In genomic region chr7:119766996-119767395, GRCm38 (mm10) we compare ENCODE assay signal across 25 mouse cellular contexts. TPM values are rescaled to one million over a fixed set of nuclear protein-coding genes. Genes with fewer than 3 reads are reported as not detected.
DNase-seq lines count a peak whose midpoint lies in the region; ATAC-seq and TF ChIP-seq lines count a peak whose summit lies in the region.
"Had no signal": no experiment of that assay in that cellular context is flagged by ENCODE, and none has a peak within 500 bp of the region (broad histone marks: within the 10 kb centered on the region; RNA-seq: fewer than 3 reads in every experiment).

No protein-coding gene starts in this region.

- H3K9me3 ChIP-seq in heart, embryonic 11.5 days (replicated peaks; ENCODE audit: control insufficient read depth, low read length) = no peaks in the 10 kb centered on the region
- H3K9me3 ChIP-seq in intestine, postnatal 0 days (ENCODE audit: control insufficient read depth) = no peaks in the 10 kb centered on the region
- no peaks in the 10 kb centered on the region for H3K9me3 ChIP-seq in midbrain, embryonic 11.5 days (ENCODE audit: control insufficient read depth, low read length)
- H3K9me3 ChIP-seq in midbrain, embryonic 16.5 days (replicated peaks; ENCODE audit: control insufficient read depth, low read length, poor library complexity, severe bottlenecking) = no peaks in the 10 kb centered on the region
- H3K9me3 ChIP-seq: embryonic facial prominence, embryonic 10.5 days; embryonic facial prominence, embryonic 12.5 days; G1E had no signal

- TF ChIP-seq CTCF in intestine, postnatal 0 days (IDR thresholded peaks at IDR 0.05; ENCODE audit: low read depth) = no peak

- no peak overlapping the region for H3K4me3 ChIP-seq in heart, embryonic 11.5 days (ENCODE audit: low read depth, low read length)
- no peak overlapping the region; the same call in 1 of the 2 replicates for H3K4me3 ChIP-seq in intestine, postnatal 0 days (ENCODE audit: low read depth, low read length)
- no peak overlapping the region for H3K4me3 ChIP-seq in midbrain, embryonic 11.5 days (ENCODE audit: low read depth, low read length)
- no peak overlapping the region for H3K4me3 ChIP-seq in midbrain, embryonic 16.5 days (ENCODE audit: low read depth, low read length)
- H3K4me3 ChIP-seq: embryonic facial prominence, embryonic 10.5 days; embryonic facial prominence, embryonic 12.5 days had no signal

- no peak overlapping the region for H3K9ac ChIP-seq in heart, embryonic 11.5 days (ENCODE audit: low read depth, low read length)
- H3K9ac ChIP-seq in intestine, postnatal 0 days (ENCODE audit: low read depth, low read length) = no peak overlapping the region
- H3K9ac ChIP-seq in midbrain, embryonic 11.5 days (ENCODE audit: low read length) = no peak overlapping the region
- H3K9ac ChIP-seq in midbrain, embryonic 16.5 days (ENCODE audit: low read depth, low read length) = no peak overlapping the region
- H3K9ac ChIP-seq: embryonic facial prominence, embryonic 12.5 days had no signal

- no peak overlapping the region for H3K4me2 ChIP-seq in heart, embryonic 11.5 days
- H3K4me2 ChIP-seq in intestine, postnatal 0 days (replicated peaks; ENCODE audit: low read depth) = peak overlapping the region; percentile 54
- H3K4me2 ChIP-seq in midbrain, embryonic 11.5 days = no peak overlapping the region
- H3K4me2 ChIP-seq in midbrain, embryonic 16.5 days (ENCODE audit: low read length) = no peak overlapping the region
- H3K4me2 ChIP-seq: embryonic facial prominence, embryonic 12.5 days had no signal

- H3K36me3 ChIP-seq in heart, embryonic 11.5 days (ENCODE audit: control insufficient read depth, insufficient read depth, low read length) = no peaks in the 10 kb centered on the region
- H3K36me3 ChIP-seq in intestine, postnatal 0 days (ENCODE audit: control insufficient read depth, insufficient read depth) = no peaks in the 10 kb centered on the region
- no peaks in the 10 kb centered on the region for H3K36me3 ChIP-seq in midbrain, embryonic 11.5 days (ENCODE audit: control insufficient read depth, insufficient read depth, low read length)
- no peaks in the 10 kb centered on the region for H3K36me3 ChIP-seq in midbrain, embryonic 16.5 days (ENCODE audit: control insufficient read depth, insufficient read depth, low read length)
- H3K36me3 ChIP-seq: embryonic facial prominence, embryonic 10.5 days; embryonic facial prominence, embryonic 12.5 days had no signal

- peak; percentile 69 for DNase-seq in heart, adult 11 months
- DNase-seq in kidney, adult 9 months = peak; percentile 65
- DNase-seq in kidney, postnatal 10 days = no peak
- DNase-seq in midbrain, embryonic 11.5 days (ENCODE audit: low spot score, missing footprints) = no peak
- DNase-seq: adrenal gland, adult 8-10 months; adrenal gland, postnatal 14 days; adrenal gland, postnatal 36 days; B cell, adult 2 months; cerebellum, adult 11-12 months; cerebellum, adult 2 months; cerebellum, adult 9-10 months; cerebellum, postnatal 10 days; cerebellum, postnatal 25 days had no signal

- 77% methylated on average over 6 of the region's 6 CpGs for WGBS in heart, embryonic 11.5 days (ENCODE audit: insufficient replicate concordance)
- 40% methylated on average over 6 of the region's 6 CpGs for WGBS in intestine, postnatal 0 days
- 85% methylated on average over 6 of the region's 6 CpGs for WGBS in midbrain, embryonic 11.5 days
- 85% methylated on average over 6 of the region's 6 CpGs for WGBS in midbrain, embryonic 16.5 days

- H3K27ac ChIP-seq in heart, embryonic 11.5 days (ENCODE audit: low read depth, low read length) = no peak overlapping the region
- H3K27ac ChIP-seq in intestine, postnatal 0 days (ENCODE audit: low read depth, low read length) = no peak overlapping the region
- no peak overlapping the region for H3K27ac ChIP-seq in midbrain, embryonic 11.5 days (ENCODE audit: low read depth, low read length)
- no peak overlapping the region for H3K27ac ChIP-seq in midbrain, embryonic 16.5 days (ENCODE audit: low read length)
- H3K27ac ChIP-seq: embryonic facial prominence, embryonic 10.5 days; embryonic facial prominence, embryonic 12.5 days had no signal

- H3K27me3 ChIP-seq in heart, embryonic 11.5 days (ENCODE audit: control insufficient read depth, insufficient read depth, low read length) = no peaks in the 10 kb centered on the region
- H3K27me3 ChIP-seq in intestine, postnatal 0 days (replicated peaks; ENCODE audit: control insufficient read depth, insufficient read depth, low read length) = no peaks in the 10 kb centered on the region
- H3K27me3 ChIP-seq in midbrain, embryonic 11.5 days (ENCODE audit: control insufficient read depth, insufficient read depth, low read length) = no peaks in the 10 kb centered on the region
- H3K27me3 ChIP-seq in midbrain, embryonic 16.5 days (ENCODE audit: control insufficient read depth, insufficient read depth, low read depth, low read length) = no peaks in the 10 kb centered on the region
- H3K27me3 ChIP-seq: CH12.LX; embryonic facial prominence, embryonic 12.5 days; Patski had no signal

- no peak for ATAC-seq in heart, embryonic 11.5 days (replicated peaks; ENCODE audit: insufficient number of reproducible peaks, low FRiP score, low TSS enrichment)
- no peak for ATAC-seq in intestine, postnatal 0 days
- ATAC-seq in midbrain, embryonic 11.5 days (ENCODE audit: low FRiP score) = no peak
- ATAC-seq in midbrain, embryonic 16.5 days = no peak
- ATAC-seq: activated CD4-positive, CD25-positive, alpha-beta regulatory T cell, adult 4 months; CD4-positive, CD25-positive, alpha-beta regulatory T cell, adult 4 months; forebrain, embryonic 14.5 days; Patski had no signal

- H3K4me1 ChIP-seq in heart, embryonic 11.5 days (ENCODE audit: control insufficient read depth, insufficient read depth, low read length) = no peaks in the 10 kb centered on the region
- H3K4me1 ChIP-seq in intestine, postnatal 0 days (replicated peaks; ENCODE audit: control insufficient read depth, insufficient read depth, low read length) = no peaks in the 10 kb centered on the region
- H3K4me1 ChIP-seq in midbrain, embryonic 11.5 days (ENCODE audit: control insufficient read depth, insufficient read depth, low read length) = no peaks in the 10 kb centered on the region
- no peaks in the 10 kb centered on the region for H3K4me1 ChIP-seq in midbrain, embryonic 16.5 days (ENCODE audit: control insufficient read depth, insufficient read depth, low read length)
- H3K4me1 ChIP-seq: embryonic facial prominence, embryonic 10.5 days; embryonic facial prominence, embryonic 12.5 days had no signal

RNA-seq across cellular contexts. Expression of gene Acsm3, which starts 6.3 kb away (rescaled TPM):
- 0.11 and 1.2 TPM in 2 replicates for polyA plus RNA-seq in heart, embryonic 11.5 days (2014; fragmentation: Nextera tagmentation; extraction: Ambion mirVana)
- polyA plus RNA-seq in intestine, postnatal 0 days (2015; fragmentation: Nextera tagmentation; extraction: Ambion mirVana) = 0.80 and 0.94 TPM in 2 replicates
- 0.11 and 0.19 TPM in 2 replicates for polyA plus RNA-seq in midbrain, embryonic 11.5 days (2014; fragmentation: Nextera tagmentation; extraction: Ambion mirVana)
- polyA plus RNA-seq in midbrain, embryonic 16.5 days (2015; fragmentation: Nextera tagmentation; extraction: Ambion mirVana) = 0.15 TPM in 1 of 2 replicates, not detected in the other
- polyA plus RNA-seq: activated CD4-positive, CD25-positive, alpha-beta regulatory T cell, adult 4 months; cortical plate, adult 2 months; embryonic facial prominence, embryonic 10.5 days; forebrain, embryonic 14.5 days; G1E had no signal

RNA-seq across cellular contexts. Expression of gene Rexo5, which starts 26.8 kb away (rescaled TPM):
- polyA plus RNA-seq in heart, embryonic 11.5 days (2014; fragmentation: Nextera tagmentation; extraction: Ambion mirVana) = 16.2 and 19.0 TPM in 2 replicates
- polyA plus RNA-seq in intestine, postnatal 0 days (2015; fragmentation: Nextera tagmentation; extraction: Ambion mirVana) = 4.1 and 6.5 TPM in 2 replicates
- 21.0 and 25.2 TPM in 2 replicates for polyA plus RNA-seq in midbrain, embryonic 11.5 days (2014; fragmentation: Nextera tagmentation; extraction: Ambion mirVana)
- polyA plus RNA-seq in midbrain, embryonic 16.5 days (2015; fragmentation: Nextera tagmentation; extraction: Ambion mirVana) = 8.4 and 8.8 TPM in 2 replicates

RNA-seq across cellular contexts. Expression of gene Eri2, which starts 26.9 kb away (rescaled TPM):
- polyA plus RNA-seq in heart, embryonic 11.5 days (2014; fragmentation: Nextera tagmentation; extraction: Ambion mirVana) = 16.3 and 16.5 TPM in 2 replicates
- 4.2 and 5.0 TPM in 2 replicates for polyA plus RNA-seq in intestine, postnatal 0 days (2015; fragmentation: Nextera tagmentation; extraction: Ambion mirVana)
- 42.6 and 45.9 TPM in 2 replicates for polyA plus RNA-seq in midbrain, embryonic 11.5 days (2014; fragmentation: Nextera tagmentation; extraction: Ambion mirVana)
- polyA plus RNA-seq in midbrain, embryonic 16.5 days (2015; fragmentation: Nextera tagmentation; extraction: Ambion mirVana) = 16.5 and 18.3 TPM in 2 replicates

RNA-seq across cellular contexts. Expression of gene Thumpd1, which starts 46.4 kb away (rescaled TPM):
- polyA plus RNA-seq in heart, embryonic 11.5 days (2014; fragmentation: Nextera tagmentation; extraction: Ambion mirVana) = 54.1 and 73.0 TPM in 2 replicates
- 23.2 and 23.8 TPM in 2 replicates for polyA plus RNA-seq in intestine, postnatal 0 days (2015; fragmentation: Nextera tagmentation; extraction: Ambion mirVana)
- 106 TPM in 2 replicates for polyA plus RNA-seq in midbrain, embryonic 11.5 days (2014; fragmentation: Nextera tagmentation; extraction: Ambion mirVana)
- 85.8 and 89.6 TPM in 2 replicates for polyA plus RNA-seq in midbrain, embryonic 16.5 days (2015; fragmentation: Nextera tagmentation; extraction: Ambion mirVana)

Comparison
In these comparisons a context has a peak if more than half of its experiments do, and no peak if none do; other contexts are left out.
1. DNase-seq: peak in heart, adult 11 months (single experiment) and kidney, adult 9 months (single experiment); none in kidney, postnatal 10 days (single experiment) and midbrain, embryonic 11.5 days (single experiment).